Mouse (Mus musculus): ENCODE data around the gene Gnaq. TPM values are rescaled to one million over a fixed set of nuclear protein-coding genes. Genes with fewer than 3 reads are reported as not detected.

The Gnaq gene
- total and polyA plus RNA-seq, 2 experiments from 2014 or later = 89.3 to 120 TPM

DNA sequence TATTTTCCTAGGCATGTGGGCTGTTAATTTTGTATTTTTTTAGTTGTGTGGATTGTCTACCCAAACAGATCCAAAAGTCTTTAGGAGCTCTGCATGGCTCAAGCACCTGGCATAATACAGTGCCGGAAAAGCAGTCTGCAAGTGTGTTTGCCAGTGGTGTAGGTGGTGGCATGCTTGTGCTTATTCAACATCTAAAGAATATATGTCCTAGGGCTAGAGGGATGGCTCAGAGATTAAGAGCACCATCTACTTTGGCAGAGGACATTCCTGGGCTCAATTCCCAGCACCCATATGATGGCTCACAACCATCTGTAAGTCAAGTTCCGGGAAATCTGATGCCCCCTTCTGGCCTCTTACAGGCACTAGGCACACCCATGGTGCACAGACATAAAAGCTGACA, 3.5 kb upstream of the Gnaq start:
- Histone ChIP-seq H3K9me3 (ENCODE audit: low read length) (no peaks in the 10 kb centered on the region), H3K27ac (ENCODE audit: low read depth, low read length) (no peak overlapping the region), H3K4me1 (ENCODE audit: insufficient read depth, low read length) (no peaks in the 10 kb centered on the region), H3K9ac (replicated peaks; ENCODE audit: low read length, poor library complexity, severe bottlenecking) (no peak overlapping the region), H3K27me3 (ENCODE audit: insufficient read depth, low read length) (no peaks in the 10 kb centered on the region), H3K4me2 (ENCODE audit: low read depth, low read length, poor library complexity, severe bottlenecking) (no peak overlapping the region), H3K36me3 (ENCODE audit: insufficient read depth, low read length) (no peaks in the 10 kb centered on the region), H3K4me3 (ENCODE audit: low read depth, low read length) (no peak overlapping the region)
- no peak for ATAC-seq (ENCODE audit: low FRiP score)
- no peak for TF ChIP-seq CTCF (IDR thresholded peaks at IDR 0.05)
- WGBS = 98% methylated on average over 2 of the region's 2 CpGs
- no peak for DNase-seq (ENCODE audit: low spot score)

DNA sequence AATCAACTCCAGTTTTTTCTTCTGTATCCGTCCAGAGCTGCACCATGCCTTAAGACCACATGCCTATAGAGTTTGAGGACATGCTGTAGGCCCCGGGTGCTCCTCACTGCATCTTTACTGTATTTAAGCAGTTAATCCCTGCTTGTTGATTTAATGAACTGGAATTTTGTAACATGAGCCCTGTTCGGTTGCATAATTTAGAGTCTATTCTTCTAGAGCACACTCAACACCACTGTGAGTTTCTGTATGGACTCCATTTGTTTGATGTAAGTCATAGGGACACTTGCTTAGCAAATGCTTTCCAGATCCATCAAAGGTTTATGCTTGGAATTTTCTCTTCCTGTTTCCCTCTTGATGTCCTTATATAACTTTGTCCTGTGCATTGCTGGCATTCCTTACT, 2.2 kb upstream of the Gnaq start:
- TF ChIP-seq CTCF (IDR thresholded peaks at IDR 0.05) = no peak
- Histone ChIP-seq H3K9me3 (ENCODE audit: low read length) (no peaks in the 10 kb centered on the region), H3K27me3 (ENCODE audit: insufficient read depth, low read length) (no peaks in the 10 kb centered on the region), H3K4me1 (ENCODE audit: insufficient read depth, low read length) (0 out of 2 replicates have a peak, but pooled peaks cover 5% of the 10 kb centered on the region), H3K4me3 (ENCODE audit: low read depth, low read length) (no peak overlapping the region), H3K4me2 (ENCODE audit: low read depth, low read length, poor library complexity, severe bottlenecking) (no peak overlapping the region), H3K36me3 (ENCODE audit: insufficient read depth, low read length) (no peaks in the 10 kb centered on the region), H3K27ac (ENCODE audit: low read depth, low read length) (no peak overlapping the region), H3K9ac (replicated peaks; ENCODE audit: low read length, poor library complexity, severe bottlenecking) (no peak overlapping the region)
- DNase-seq (ENCODE audit: low spot score) = no peak
- no peak for ATAC-seq (ENCODE audit: low FRiP score)
- WGBS = 60% methylated on average over 3 of the region's 3 CpGs

DNA sequence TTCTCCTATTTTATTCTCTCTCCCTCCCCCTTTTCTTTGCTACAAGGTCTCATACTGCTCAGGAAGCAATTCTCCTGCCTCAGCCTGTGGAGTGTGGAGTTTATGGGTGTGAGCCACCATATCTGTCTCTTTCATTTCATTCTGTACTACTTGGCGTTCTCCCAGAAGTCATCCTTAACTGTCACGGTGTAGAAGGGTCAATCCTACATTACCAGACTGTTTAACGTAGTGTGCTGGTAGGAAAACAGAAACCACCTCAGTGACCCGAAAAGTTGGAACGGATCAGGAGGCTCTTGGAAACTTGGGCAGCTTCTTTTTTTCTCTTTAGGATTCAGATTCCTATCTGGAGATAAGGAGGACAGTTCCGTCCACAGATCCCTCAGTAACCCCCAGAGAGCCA, 800 bp upstream of the Gnaq start:
- 9% methylated on average over 6 of the region's 6 CpGs for WGBS
- TF ChIP-seq CTCF (IDR thresholded peaks at IDR 0.05) = no peak
- Histone ChIP-seq H3K4me3 (ENCODE audit: low read depth, low read length) (peak overlapping the region; percentile 90), H3K36me3 (ENCODE audit: insufficient read depth, low read length) (no peaks in the 10 kb centered on the region), H3K27me3 (ENCODE audit: insufficient read depth, low read length) (no peaks in the 10 kb centered on the region), H3K9ac (replicated peaks; ENCODE audit: low read length, poor library complexity, severe bottlenecking) (peak overlapping the region; percentile 99), H3K27ac (ENCODE audit: low read depth, low read length) (peak overlapping the region; percentile 99), H3K4me1 (ENCODE audit: insufficient read depth, low read length) (peaks cover 6% of the 10 kb centered on the region; the same call in 1 of the 2 replicates), H3K9me3 (ENCODE audit: low read length) (no peaks in the 10 kb centered on the region), H3K4me2 (ENCODE audit: low read depth, low read length, poor library complexity, severe bottlenecking) (peak overlapping the region; percentile 72)
- DNase-seq (ENCODE audit: low spot score) (peak; percentile 26), ATAC-seq (ENCODE audit: low FRiP score) (no peak)

DNA sequence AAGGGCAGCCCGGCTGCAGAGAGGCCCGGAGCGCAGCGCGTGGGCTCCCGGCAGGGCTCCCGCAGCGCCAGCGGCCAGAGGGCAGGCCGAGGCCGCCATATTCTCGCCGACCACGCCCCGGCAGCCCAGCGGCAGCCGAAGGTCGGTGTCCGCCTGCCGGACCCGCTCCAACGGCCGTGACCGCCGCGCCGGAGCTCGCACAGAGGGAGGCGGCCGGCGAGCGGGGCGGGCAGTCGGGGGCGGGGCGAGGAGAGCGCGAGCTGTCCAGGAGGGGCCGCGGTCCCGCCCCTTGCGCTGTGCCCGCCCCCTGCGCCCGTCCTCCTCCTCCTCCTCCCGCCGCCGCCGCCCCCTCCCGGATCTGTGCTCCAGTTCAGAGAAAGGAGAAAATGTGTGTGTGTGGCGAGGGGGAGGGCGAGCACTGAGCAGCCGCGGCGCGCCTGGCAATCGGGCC, 266 bp upstream of the Gnaq start:
- no peaks in the 10 kb centered on the region for H3K27me3 ChIP-seq (ENCODE audit: insufficient read depth, low read length)
- peaks cover 6% of the 10 kb centered on the region; the same call in 1 of the 2 replicates for H3K4me1 ChIP-seq (ENCODE audit: insufficient read depth, low read length)
- peak overlapping the region; percentile 99 for H3K9ac ChIP-seq (replicated peaks; ENCODE audit: low read length, poor library complexity, severe bottlenecking)
- H3K9me3 ChIP-seq (ENCODE audit: low read length) = no peaks in the 10 kb centered on the region
- WGBS = under 1% methylated on average over 26 of the region's 57 CpGs
- peak overlapping the region; percentile 90 for H3K4me3 ChIP-seq (ENCODE audit: low read depth, low read length)
- H3K36me3 ChIP-seq (ENCODE audit: insufficient read depth, low read length) = no peaks in the 10 kb centered on the region
- ATAC-seq (ENCODE audit: low FRiP score) = peak; percentile 90
- peak overlapping the region; percentile 99 for H3K27ac ChIP-seq (ENCODE audit: low read depth, low read length)
- TF ChIP-seq CTCF (IDR thresholded peaks at IDR 0.05) = no peak; the same call in 1 of the 2 replicates
- peak overlapping the region; percentile 72 for H3K4me2 ChIP-seq (ENCODE audit: low read depth, low read length, poor library complexity, severe bottlenecking)
- peak; percentile 92 for DNase-seq (ENCODE audit: low spot score)

DNA sequence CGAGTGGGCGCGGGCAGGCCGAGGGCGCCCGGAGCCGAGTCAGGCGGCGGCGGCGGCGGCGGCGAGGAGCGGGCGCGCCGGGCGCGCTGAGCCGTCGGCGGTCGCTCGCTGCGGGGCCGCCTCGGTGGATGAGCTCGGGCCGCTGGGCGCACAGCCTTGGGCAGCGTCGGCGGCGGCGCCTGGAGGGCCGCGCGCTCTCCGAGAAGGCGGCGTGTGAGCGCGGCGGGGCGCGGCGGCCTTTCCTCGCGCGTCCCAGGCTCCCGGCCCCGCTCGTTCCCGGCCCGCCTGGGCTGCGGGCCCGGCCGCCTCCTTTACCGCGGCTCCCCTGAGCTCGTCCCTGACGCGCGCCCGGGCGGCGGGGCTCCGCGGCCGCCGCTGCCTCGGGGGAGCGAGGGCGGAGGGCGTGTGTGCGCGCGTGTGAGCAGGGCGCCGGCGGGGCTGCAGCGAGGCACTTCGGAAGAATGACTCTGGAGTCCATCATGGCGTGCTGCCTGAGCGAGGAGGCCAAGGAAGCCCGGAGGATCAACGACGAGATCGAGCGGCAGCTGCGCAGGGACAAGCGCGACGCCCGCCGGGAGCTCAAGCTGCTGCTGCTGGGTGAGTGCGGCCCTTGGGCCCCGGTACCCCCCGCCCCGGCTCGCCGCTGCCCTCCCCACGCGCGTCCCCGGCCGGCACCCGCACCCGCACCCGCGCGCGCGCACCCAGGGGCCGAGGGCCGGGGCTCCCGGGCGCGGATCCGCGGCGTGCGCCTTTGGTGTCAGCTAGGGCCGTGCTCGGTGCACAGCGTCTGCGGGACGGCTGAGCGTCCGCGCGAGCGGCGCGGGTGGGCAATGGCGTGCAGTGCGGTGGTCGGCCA, 462 bp downstream of the Gnaq start:
- peaks cover 6% of the 10 kb centered on the region; the same call in 1 of the 2 replicates for H3K4me1 ChIP-seq (ENCODE audit: insufficient read depth, low read length)
- H3K9me3 ChIP-seq (ENCODE audit: low read length) = no peaks in the 10 kb centered on the region
- H3K4me2 ChIP-seq (ENCODE audit: low read depth, low read length, poor library complexity, severe bottlenecking) = peak overlapping the region; percentile 72
- no peak for TF ChIP-seq CTCF (IDR thresholded peaks at IDR 0.05)
- no peaks in the 10 kb centered on the region for H3K27me3 ChIP-seq (ENCODE audit: insufficient read depth, low read length)
- H3K27ac ChIP-seq (ENCODE audit: low read depth, low read length) = peak overlapping the region; percentile 99
- peak; percentile 72 for DNase-seq (ENCODE audit: low spot score)
- WGBS = under 1% methylated on average over 64 of the region's 139 CpGs
- no peaks in the 10 kb centered on the region for H3K36me3 ChIP-seq (ENCODE audit: insufficient read depth, low read length)
- H3K4me3 ChIP-seq (ENCODE audit: low read depth, low read length) = peak overlapping the region; percentile 90
- peak overlapping the region; percentile 99 for H3K9ac ChIP-seq (replicated peaks; ENCODE audit: low read length, poor library complexity, severe bottlenecking)
- peak; percentile 76 for ATAC-seq (ENCODE audit: low FRiP score)

All from midbrain, postnatal 0 days (tissue).